Mouse (Mus musculus) B cell, adult 2 months (primary cell): ENCODE results near the gene Ulk3.

Experiments used
- DNase-seq, 2 experiments: peaks; one replicate each; pipeline ENCODE4 v3.0.0; 2022

The Ulk3 gene

GRCm38 (mm10) chr9:57574397-57574796 lies 14.9 kb upstream of the Ulk3 start:
- no peak for DNase-seq

- no peak for DNase-seq
Observed at GRCm38 (mm10) chr9:57575577-57575976, 13.7 kb upstream of the Ulk3 start.

- DNase-seq, result no peak
Observed at GRCm38 (mm10) chr9:57577144-57577849, 12.0 kb upstream of the Ulk3 start.

GRCm38 (mm10) chr9:57584991-57585390 lies 4.3 kb upstream of the Ulk3 start:
- peak in 1 of 2 experiments; percentile 12 for DNase-seq

GRCm38 (mm10) chr9:57590726-57591125 lies 1.5 kb downstream of the Ulk3 start:
- DNase-seq, result no peak

GRCm38 (mm10) chr9:57593454-57594173 lies 4.4 kb downstream of the Ulk3 start:
- DNase-seq, result no peak

- no peak for DNase-seq
Observed at GRCm38 (mm10) chr9:57594174-57594509, 4.9 kb downstream of the Ulk3 start.

- no peak for DNase-seq
Observed at GRCm38 (mm10) chr9:57597265-57597664, 8.0 kb downstream of the Ulk3 start.

- no peak for DNase-seq
Observed at GRCm38 (mm10) chr9:57597929-57598382, 8.7 kb downstream of the Ulk3 start.

- no peak for DNase-seq
Observed at GRCm38 (mm10) chr9:57598851-57599563, 9.8 kb downstream of the Ulk3 start.

GRCm38 (mm10) chr9:57600620-57601352 lies 11.5 kb downstream of the Ulk3 start:
- no peak for DNase-seq

GRCm38 (mm10) chr9:57601353-57601706 lies 12.1 kb downstream of the Ulk3 start:
- DNase-seq, result no peak

GRCm38 (mm10) chr9:57602098-57602497 lies 12.8 kb downstream of the Ulk3 start:
- no peak for DNase-seq

GRCm38 (mm10) chr9:57604875-57605274 lies 15.6 kb downstream of the Ulk3 start:
- no peak for DNase-seq

- no peak for DNase-seq
Observed at GRCm38 (mm10) chr9:57605503-57605902, 16.3 kb downstream of the Ulk3 start.

GRCm38 (mm10) chr9:57606139-57606851 lies 17.0 kb downstream of the Ulk3 start, which contains the start of gene Cplx3:
Cplx3 (minus strand) TSS chr9:57606281.
- peak; percentile 64 to 65 for DNase-seq

GRCm38 (mm10) chr9:57609803-57610202 lies 20.6 kb downstream of the Ulk3 start:
- no peak for DNase-seq

GRCm38 (mm10) chr9:57610359-57610826 lies 21.1 kb downstream of the Ulk3 start:
- peak in 1 of 2 experiments; percentile 13 for DNase-seq

GRCm38 (mm10) chr9:57612587-57612986 lies 23.3 kb downstream of the Ulk3 start:
- no peak for DNase-seq

GRCm38 (mm10) chr9:57613975-57614374 lies 24.7 kb downstream of the Ulk3 start:
- no peak for DNase-seq

GRCm38 (mm10) chr9:57614786-57615185 lies 25.5 kb downstream of the Ulk3 start:
- no peak for DNase-seq

- no peak for DNase-seq
Observed at GRCm38 (mm10) chr9:57617556-57618169, 28.4 kb downstream of the Ulk3 start.
